Mouse (Mus musculus) thymus, postnatal 4 days (tissue): ENCODE results near the gene Shisa8.

Source experiments
- DNase-seq: peaks from one replicate; pipeline ENCODE4 v3.0.0; 2021

Gene Shisa8

GRCm38 (mm10) chr15:82221104-82221860, 8.7 kb upstream of the Shisa8 start:
- no peak for DNase-seq

- no peak for DNase-seq
Measured at GRCm38 (mm10) chr15:82220003-82220675, 7.5 kb upstream of the Shisa8 start.

GRCm38 (mm10) chr15:82218778-82219666, 6.4 kb upstream of the Shisa8 start:
- no peak for DNase-seq

GRCm38 (mm10) chr15:82217980-82218379, 5.4 kb upstream of the Shisa8 start:
- no peak for DNase-seq

- DNase-seq, result no peak
Measured at GRCm38 (mm10) chr15:82217039-82217438, 4.4 kb upstream of the Shisa8 start.

GRCm38 (mm10) chr15:82216142-82216827, 3.7 kb upstream of the Shisa8 start:
- DNase-seq, result no peak

- DNase-seq, result no peak
Measured at GRCm38 (mm10) chr15:82215332-82216046, 2.9 kb upstream of the Shisa8 start.

- no peak for DNase-seq
Measured at GRCm38 (mm10) chr15:82213222-82213621, 607 bp upstream of the Shisa8 start.

- DNase-seq, result peak; percentile 41
Measured at GRCm38 (mm10) chr15:82211911-82212751, 484 bp downstream of the Shisa8 start.

- DNase-seq, result no peak
Measured at GRCm38 (mm10) chr15:82211281-82211680, 1.3 kb downstream of the Shisa8 start.

GRCm38 (mm10) chr15:82210801-82211200, 1.8 kb downstream of the Shisa8 start:
- DNase-seq, result no peak

- no peak for DNase-seq
Measured at GRCm38 (mm10) chr15:82209295-82210050, 3.1 kb downstream of the Shisa8 start.

- no peak for DNase-seq
Measured at GRCm38 (mm10) chr15:82208307-82208706, 4.3 kb downstream of the Shisa8 start.

GRCm38 (mm10) chr15:82207504-82208219, 5.0 kb downstream of the Shisa8 start:
- no peak for DNase-seq

GRCm38 (mm10) chr15:82207105-82207459, 5.5 kb downstream of the Shisa8 start:
- no peak for DNase-seq

GRCm38 (mm10) chr15:82206365-82207104, 6.1 kb downstream of the Shisa8 start:
- DNase-seq, result no peak

- no peak for DNase-seq
Measured at GRCm38 (mm10) chr15:82204680-82205371, 7.8 kb downstream of the Shisa8 start.

GRCm38 (mm10) chr15:82203611-82204351, 8.8 kb downstream of the Shisa8 start:
- DNase-seq, result no peak
